7 mouse cellular contexts compared by ENCODE assay signal in the genomic region with DNA sequence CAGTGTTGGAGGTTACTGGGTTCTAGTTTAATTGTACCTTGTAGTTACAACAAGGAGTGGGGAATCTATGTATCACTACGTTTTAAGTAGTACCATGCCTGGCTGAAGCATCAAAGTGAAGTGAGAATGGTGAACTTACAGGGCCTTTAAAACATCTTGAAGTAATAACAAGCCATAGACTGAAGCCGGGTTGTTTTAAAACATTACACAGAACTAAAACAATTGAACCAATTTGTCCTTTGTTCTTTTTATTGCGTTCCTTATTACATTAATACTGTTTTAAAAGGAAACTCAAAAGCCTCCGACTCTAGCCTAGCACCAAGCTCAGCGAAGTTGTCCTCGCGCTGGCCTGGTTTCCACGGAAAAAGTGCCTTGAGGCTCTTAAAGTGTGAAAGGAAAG. TPM values are rescaled to one million over a fixed set of nuclear protein-coding genes. Genes with fewer than 3 reads are reported as not detected.
DNase-seq lines count a peak whose midpoint lies in the region; ATAC-seq and TF ChIP-seq lines count a peak whose summit lies in the region.

No protein-coding gene starts in this region.

- WGBS in lung, postnatal 0 days = 14% methylated on average over 8 of the region's 8 CpGs
- WGBS in forebrain, embryonic 12.5 days = 5% methylated on average over 8 of the region's 8 CpGs
- 4% methylated on average over 8 of the region's 8 CpGs for WGBS in limb, embryonic 12.5 days
- WGBS in small intestine, adult 2 months = 24% methylated on average over 8 of the region's 8 CpGs

- no peak for ATAC-seq in lung, postnatal 0 days
- ATAC-seq in forebrain, embryonic 12.5 days (ENCODE audit: low FRiP score) = no peak
- no peak for ATAC-seq in limb, embryonic 12.5 days (ENCODE audit: insufficient number of reproducible peaks, insufficient read depth, low FRiP score, low TSS enrichment, low read depth)

- peak overlapping the region; percentile 95 for H3K4me3 ChIP-seq in lung, postnatal 0 days (ENCODE audit: low read depth, low read length)
- H3K4me3 ChIP-seq in forebrain, embryonic 12.5 days (replicated peaks) = peak overlapping the region; percentile 85
- peak overlapping the region; percentile 78 for H3K4me3 ChIP-seq in limb, embryonic 12.5 days (replicated peaks)
- H3K4me3 ChIP-seq in small intestine, adult 2 months (ENCODE audit: low read depth, low read length) = peak overlapping the region; percentile 68

- TF ChIP-seq EP300 in lung, postnatal 0 days (IDR thresholded peaks at IDR 0.05) = no peak

- no peaks in the 10 kb centered on the region for H3K9me3 ChIP-seq in lung, postnatal 0 days (ENCODE audit: low read length)
- H3K9me3 ChIP-seq in forebrain, embryonic 12.5 days = no peaks in the 10 kb centered on the region
- H3K9me3 ChIP-seq in limb, embryonic 12.5 days = peaks cover 15% of the 10 kb centered on the region

- H3K27ac ChIP-seq in lung, postnatal 0 days (ENCODE audit: low read length) = peak overlapping the region; percentile 99
- H3K27ac ChIP-seq in forebrain, embryonic 12.5 days = peak overlapping the region; percentile 96
- peak overlapping the region; percentile 99 for H3K27ac ChIP-seq in limb, embryonic 12.5 days
- H3K27ac ChIP-seq in small intestine, adult 2 months (ENCODE audit: insufficient read depth, low read depth, low read length) = peak overlapping the region; percentile 89

- H3K4me1 ChIP-seq in lung, postnatal 0 days (ENCODE audit: insufficient read depth, low read depth, low read length) = peaks cover 7% of the 10 kb centered on the region; the same call in 1 of the 2 replicates
- peaks cover 25% of the 10 kb centered on the region for H3K4me1 ChIP-seq in forebrain, embryonic 12.5 days
- peaks cover 28% of the 10 kb centered on the region for H3K4me1 ChIP-seq in limb, embryonic 12.5 days (replicated peaks)
- H3K4me1 ChIP-seq in small intestine, adult 2 months (ENCODE audit: control insufficient read depth, insufficient read depth, insufficient read length, low read length) = peaks cover 25% of the 10 kb centered on the region

- H3K4me2 ChIP-seq in lung, postnatal 0 days (replicated peaks; ENCODE audit: low read depth, low read length) = peak overlapping the region; percentile 67
- peak overlapping the region; percentile 68 for H3K4me2 ChIP-seq in forebrain, embryonic 12.5 days
- H3K4me2 ChIP-seq in limb, embryonic 12.5 days = peak overlapping the region; percentile 65

- TF ChIP-seq POLR2A in small intestine, adult 2 months (IDR thresholded peaks at IDR 0.05; ENCODE audit: low read depth, low read length) = no peak

- DNase-seq in lung, postnatal 0 days (ENCODE audit: low spot score) = peak; percentile 13
- no peak for DNase-seq in lung, postnatal 25 days (ENCODE audit: low spot score)
- DNase-seq in cerebellum, adult 8-10 months = no peak
- DNase-seq in thymus, postnatal 14 days = no peak

- H3K36me3 ChIP-seq in lung, postnatal 0 days (ENCODE audit: insufficient read depth, low read length) = no peaks in the 10 kb centered on the region
- H3K36me3 ChIP-seq in forebrain, embryonic 12.5 days (replicated peaks) = no peaks in the 10 kb centered on the region
- H3K36me3 ChIP-seq in limb, embryonic 12.5 days = 0 out of 2 replicates have a peak, but pooled peaks cover 4% of the 10 kb centered on the region
- H3K36me3 ChIP-seq in small intestine, adult 2 months (ENCODE audit: control insufficient read depth, insufficient read depth, low read length) = peaks cover 2% of the 10 kb centered on the region; the same call in 1 of the 2 replicates

- H3K9ac ChIP-seq in lung, postnatal 0 days (replicated peaks; ENCODE audit: low read depth) = peak overlapping the region; percentile 53
- peak overlapping the region; percentile 83 for H3K9ac ChIP-seq in forebrain, embryonic 12.5 days
- H3K9ac ChIP-seq in limb, embryonic 12.5 days (replicated peaks) = peak overlapping the region; percentile 92

- no peak for TF ChIP-seq CTCF in lung, postnatal 0 days (IDR thresholded peaks at IDR 0.05)
- TF ChIP-seq CTCF in small intestine, adult 2 months (IDR thresholded peaks at IDR 0.05; ENCODE audit: extremely low read depth, insufficient read length, insufficient replicate concordance, low read depth, low read length) = no peak

- H3K27me3 ChIP-seq in lung, postnatal 0 days (replicated peaks; ENCODE audit: insufficient read depth, low read length) = no peaks in the 10 kb centered on the region
- H3K27me3 ChIP-seq in forebrain, embryonic 12.5 days = no peaks in the 10 kb centered on the region
- no peaks in the 10 kb centered on the region for H3K27me3 ChIP-seq in limb, embryonic 12.5 days
- no peaks in the 10 kb centered on the region for H3K27me3 ChIP-seq in small intestine, adult 2 months (ENCODE audit: control insufficient read depth, insufficient read depth, low read length)

RNA-seq across cellular contexts. Expression of a gene that starts 1.0 kb away (rescaled TPM):
- 89.7 and 104 TPM in 2 replicates for polyA plus RNA-seq in lung, postnatal 0 days (2015; fragmentation: Nextera tagmentation; extraction: Ambion mirVana)
- polyA plus RNA-seq in forebrain, embryonic 12.5 days (2016; fragmentation: Nextera tagmentation; extraction: Ambion mirVana) = 32.5 and 33.6 TPM in 2 replicates
- polyA plus RNA-seq in limb, embryonic 12.5 days (2016; fragmentation: Nextera tagmentation; extraction: Ambion mirVana) = 37.2 and 37.8 TPM in 2 replicates
- 52.4 and 170 TPM in 2 replicates for polyA plus RNA-seq in small intestine, adult 2 months (2012; rRNA removed)
